Mouse (Mus musculus) heart, adult 18-20 months (tissue): Measurements from ENCODE around the gene Gpkow. TPM values are rescaled to one million over a fixed set of nuclear protein-coding genes. Genes with fewer than 3 reads are reported as not detected.

Experiments
- DNase-seq, 2 experiments: peaks; one replicate each; pipeline ENCODE4 v3.0.0; 2021 to 2022; ENCODE audit warnings: mixed read lengths in 1 of 2
- long read RNA-seq, 2 experiments: library from polyadenylated mRNA; stranded (forward); transcript quantifications; one replicate each; pipeline ENCODE4 v2.0.0; 2021
- total RNA-seq, 2 experiments: library from RNA; stranded (reverse); gene quantifications; 2 replicates each; pipeline ENCODE4 v1.2.3; 2021

Gpkow gene
- total RNA-seq = 10 to 100 TPM; 17.8 to 20.1 TPM
- long read RNA-seq, experiment 1, transcript Gpkow-201 (11 exons, 3,579 nt) = major isoform, 20 of 23 reads
- long read RNA-seq, experiment 1, partial matches to known transcripts = 1 of 23 reads
- long read RNA-seq, experiment 1, other reads (novel, unspliced or antisense) = 2 of 23 reads
- long read RNA-seq, experiment 2, partial matches to known transcripts = 0 of 6 reads
- long read RNA-seq, experiment 2, other reads (novel, unspliced or antisense) = 3 of 6 reads

DNA sequence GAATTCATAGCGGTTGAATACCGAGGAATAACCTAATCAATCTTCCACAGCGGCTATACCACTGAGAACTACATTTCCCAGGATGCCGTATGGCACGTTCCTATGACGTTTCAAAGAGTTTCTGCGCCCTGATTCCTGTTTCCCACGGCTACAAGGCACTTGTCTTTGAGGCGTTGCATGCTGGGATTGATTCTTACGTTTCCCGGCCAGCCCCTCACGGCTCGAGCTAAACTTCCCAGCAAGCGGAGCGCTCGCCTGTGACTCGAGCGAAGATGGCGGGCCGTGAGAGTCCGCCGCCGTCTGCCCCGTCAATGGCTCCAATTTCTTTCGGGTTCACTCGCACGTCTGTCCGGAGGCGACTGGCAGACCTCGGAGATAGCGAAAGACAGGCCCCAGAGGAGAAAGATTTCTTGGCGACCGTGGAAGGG, at the start of gene Gpkow:
TSS of gene Gpkow (plus strand) at position 178 of the 428 bp plus-strand sequence.
- peak; percentile 87 to 93 for DNase-seq

GRCm38 (mm10) chrX:7648671-7649304, 48.1 kb upstream of the Gpkow start:
- peak; percentile 85 to 92 for DNase-seq

DNA sequence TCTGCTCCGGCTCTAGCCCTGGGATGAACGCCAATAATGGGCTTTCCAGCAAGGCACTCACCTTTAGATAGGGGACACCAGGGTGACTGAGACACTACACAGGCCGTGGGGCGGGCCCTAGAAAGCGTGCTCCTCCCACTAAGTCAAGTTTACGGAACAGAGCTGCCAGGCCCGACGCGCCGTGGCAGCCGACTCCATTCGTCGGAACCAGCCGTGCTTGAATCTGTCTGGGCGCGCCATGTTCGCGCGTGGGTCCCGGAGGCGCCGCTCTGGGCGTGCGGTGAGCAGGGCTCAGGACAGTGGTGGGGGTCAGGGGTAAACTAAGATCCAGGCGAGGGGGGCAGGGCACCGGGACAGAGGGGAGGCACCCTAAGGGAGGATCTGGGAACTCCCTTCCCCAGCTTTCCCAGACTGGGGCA, 39.7 kb upstream of the Gpkow start, which contains the start of gene Prickle3:
TSS of gene Prickle3 (plus strand) at position 40 of the 419 bp plus-strand sequence.
- DNase-seq = peak; percentile 83 to 86

DNA sequence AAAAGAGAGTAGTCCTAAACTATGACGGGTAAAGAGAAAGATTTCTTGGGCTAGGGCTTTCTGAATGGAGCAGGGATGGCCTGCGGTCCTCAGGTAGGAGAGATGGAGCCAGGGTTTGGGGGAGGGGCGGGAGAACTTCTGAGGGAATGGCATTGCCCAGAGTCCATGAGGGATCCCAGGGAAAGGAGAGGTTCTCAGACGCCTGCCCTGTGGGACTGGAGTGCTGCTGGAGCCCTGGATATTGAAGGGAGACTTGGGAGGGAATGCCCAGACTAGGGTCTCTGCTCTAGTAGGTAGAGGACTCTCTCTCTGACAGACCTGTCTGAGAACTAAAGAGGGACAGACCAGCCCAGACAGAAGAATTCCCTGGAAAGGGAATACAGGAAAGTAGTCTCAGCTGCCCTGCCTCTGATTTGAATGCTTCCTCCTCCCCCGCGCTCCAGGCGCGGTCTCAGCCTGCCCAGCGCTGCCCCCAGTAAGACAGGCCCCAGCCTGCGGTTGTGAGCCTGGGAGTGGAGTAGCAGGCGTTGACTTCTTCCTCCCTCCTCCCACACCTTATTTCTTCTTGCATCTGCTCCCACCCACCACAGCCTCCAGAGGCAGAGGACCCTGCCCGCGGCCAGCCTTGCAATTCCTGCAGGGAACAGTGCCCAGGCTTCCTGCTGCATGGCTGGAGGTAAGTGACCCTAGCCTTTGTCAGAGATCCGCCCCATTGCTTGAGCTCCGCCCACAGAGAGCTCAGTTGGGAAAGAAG, 38.7 kb upstream of the Gpkow start:
- peak; percentile 73 to 82 for DNase-seq

DNA sequence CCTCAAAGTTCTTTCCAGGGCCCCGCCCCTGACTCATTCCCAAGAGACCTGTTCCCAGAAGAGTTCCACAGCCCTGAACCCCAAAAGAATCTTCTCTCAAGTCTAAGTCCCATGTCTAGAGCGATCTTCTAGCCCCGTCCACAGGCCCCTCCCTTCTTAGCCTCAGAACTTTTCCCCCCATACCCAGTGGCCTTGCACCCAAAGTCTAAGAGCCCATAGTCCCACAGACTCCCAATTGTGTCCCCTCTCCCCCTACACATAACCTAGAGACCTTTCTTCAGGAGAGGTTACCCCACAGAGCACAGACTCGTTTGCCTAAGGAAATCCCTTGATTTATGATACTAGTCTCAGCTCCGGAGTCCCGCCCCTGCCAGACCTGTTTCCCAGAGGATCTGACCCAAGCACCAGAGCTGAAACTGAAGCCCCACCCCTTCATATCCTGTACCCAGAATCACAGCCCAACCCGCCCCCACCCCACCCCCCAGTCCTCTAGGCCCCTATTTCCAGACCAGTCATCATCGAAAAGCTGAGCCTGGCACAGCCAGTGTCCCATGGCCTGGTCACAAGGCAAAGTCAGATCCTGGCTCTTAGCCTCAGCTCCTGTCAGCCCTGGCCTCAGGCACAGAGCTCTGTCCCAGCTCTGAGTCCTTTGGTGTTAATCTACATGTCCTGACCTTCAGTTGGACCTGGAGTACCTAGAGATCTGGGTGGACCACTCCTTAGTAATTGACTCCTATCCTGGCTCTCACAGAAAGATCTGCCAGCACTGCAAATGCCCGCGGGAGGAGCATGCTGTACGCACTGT, 37.9 kb upstream of the Gpkow start:
- DNase-seq = peak; percentile 54 to 76

GRCm38 (mm10) chrX:7661086-7661485, 35.8 kb upstream of the Gpkow start:
- DNase-seq = peak in 1 of 2 experiments; percentile 35

- no peak for DNase-seq
Measured at GRCm38 (mm10) chrX:7662936-7663335, 34.0 kb upstream of the Gpkow start.

- peak; percentile 55 to 72 for DNase-seq
Measured at GRCm38 (mm10) chrX:7664791-7665190, 32.1 kb upstream of the Gpkow start.

GRCm38 (mm10) chrX:7665739-7666502, 31.0 kb upstream of the Gpkow start:
- DNase-seq = no peak

- DNase-seq = peak; percentile 79 to 83
Measured at GRCm38 (mm10) chrX:7670390-7670881, 26.5 kb upstream of the Gpkow start.

DNA sequence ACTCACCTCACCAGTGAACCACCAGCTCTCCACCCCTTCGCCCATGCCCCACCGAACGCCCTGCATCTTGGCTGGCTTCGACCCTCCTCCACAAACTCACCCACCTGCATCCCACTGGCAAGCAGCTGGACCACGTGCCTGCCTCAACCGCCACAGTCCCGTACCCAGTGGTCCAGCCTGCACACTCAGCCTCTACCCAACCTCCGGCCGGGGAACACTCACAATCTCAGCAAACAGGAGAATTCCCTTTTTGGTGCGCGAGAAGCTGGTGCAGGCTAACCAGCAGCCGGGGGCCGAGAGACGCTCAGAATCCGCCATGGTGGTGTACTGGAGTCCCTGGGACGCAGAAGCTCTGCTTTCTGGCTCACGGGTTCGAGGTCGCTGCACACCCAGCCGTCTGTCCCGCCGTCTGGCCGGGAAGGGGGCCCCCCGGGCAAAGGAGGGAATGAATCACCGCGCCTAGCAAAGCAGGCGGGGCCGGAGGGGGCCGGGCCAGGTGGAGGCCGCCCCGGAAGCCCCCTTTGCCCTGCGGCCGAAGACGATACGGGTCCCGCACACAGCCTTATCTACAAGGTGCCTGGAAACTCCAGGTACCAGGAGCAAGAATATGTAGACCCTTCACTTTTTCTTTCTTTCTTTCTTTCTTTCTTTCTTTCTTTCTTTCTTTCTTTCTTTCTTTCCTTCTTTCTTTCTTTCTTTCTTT, 25.9 kb upstream of the Gpkow start, which contains the start of gene Plp2:
TSS of gene Plp2 (minus strand) at position 470 of the 703 bp plus-strand sequence.
- peak; percentile 51 for DNase-seq

GRCm38 (mm10) chrX:7672739-7673138, 24.2 kb upstream of the Gpkow start:
- no peak for DNase-seq

DNA sequence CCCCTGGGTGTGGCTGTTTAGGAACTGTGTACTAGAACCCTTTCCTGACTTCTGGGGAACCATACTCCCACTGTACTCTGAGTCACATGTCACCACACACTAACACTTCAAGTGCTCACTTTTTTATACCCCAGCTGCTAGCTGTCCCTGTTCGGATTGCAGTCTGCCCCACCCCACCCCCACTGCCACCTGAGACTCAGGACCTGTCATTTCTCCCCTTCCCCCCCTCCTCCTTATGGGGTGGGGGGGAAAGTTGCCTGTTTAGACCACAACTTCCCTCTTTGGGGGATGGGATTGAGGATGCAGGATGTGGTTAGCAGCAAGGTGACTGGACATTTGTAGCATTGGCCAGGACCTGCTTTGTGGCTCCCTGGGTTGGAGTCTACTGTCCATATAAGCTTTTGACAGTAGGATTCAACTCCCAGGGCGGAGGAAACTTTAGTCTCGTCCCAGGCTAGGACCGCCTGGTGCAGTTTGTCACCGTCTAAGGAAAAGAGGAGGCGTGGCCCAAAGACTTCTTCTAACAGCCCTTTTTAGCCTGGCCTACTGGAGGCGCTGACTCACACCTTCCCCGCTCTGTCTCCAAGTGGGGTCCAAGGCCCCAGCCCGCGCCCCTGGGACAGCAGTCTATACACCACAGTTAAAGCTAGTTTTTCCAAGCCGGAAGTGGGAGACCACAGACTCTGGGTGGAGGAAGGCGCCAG, 23.2 kb upstream of the Gpkow start:
- no peak for DNase-seq

DNA sequence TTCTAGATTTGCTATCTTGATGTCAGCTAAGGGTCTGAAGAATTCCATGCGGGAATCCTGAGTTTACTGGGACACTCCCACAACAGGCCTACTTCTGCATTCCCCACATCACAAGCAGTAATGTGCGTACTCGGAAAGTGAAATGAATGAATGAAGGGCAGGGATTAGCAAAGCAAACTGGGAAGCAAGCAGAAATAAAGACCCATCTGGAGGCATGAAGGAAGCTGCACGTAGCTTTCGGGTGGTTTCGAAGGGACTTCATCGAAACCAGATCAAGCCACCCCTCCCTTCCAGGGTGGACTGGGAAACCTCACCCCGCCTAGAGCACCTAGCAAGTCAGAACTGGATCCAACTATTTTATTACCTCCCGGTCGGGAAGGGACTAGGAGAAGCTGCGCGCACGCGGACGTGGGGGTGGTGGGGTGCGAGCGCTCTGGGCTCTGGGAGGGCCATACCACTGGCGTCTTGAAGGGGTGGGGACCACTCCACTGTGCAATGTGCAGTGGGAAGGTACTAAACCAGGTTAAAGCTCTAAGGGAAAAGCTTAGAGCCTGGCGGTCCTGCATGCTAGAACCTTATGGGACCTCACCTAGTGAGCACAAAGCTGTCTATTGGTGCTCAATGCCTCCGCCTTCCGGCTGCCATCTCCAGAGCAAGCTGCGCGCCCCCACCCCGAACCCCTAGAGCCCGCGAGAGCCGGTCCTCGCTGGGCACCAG, 22.5 kb upstream of the Gpkow start:
- no peak for DNase-seq

- DNase-seq = no peak
Measured at GRCm38 (mm10) chrX:7675001-7675380, 21.9 kb upstream of the Gpkow start.

GRCm38 (mm10) chrX:7678986-7679385, 17.9 kb upstream of the Gpkow start:
- no peak for DNase-seq

- peak; percentile 89 to 94 for DNase-seq
Measured at GRCm38 (mm10) chrX:7679405-7680056, 17.4 kb upstream of the Gpkow start.

GRCm38 (mm10) chrX:7680057-7680412, 16.9 kb upstream of the Gpkow start:
- no peak for DNase-seq

GRCm38 (mm10) chrX:7680864-7681263, 16.1 kb upstream of the Gpkow start, which contains the start of gene Magix:
Gene Magix, minus strand, starts transcription at chrX:7681251.
- peak in 1 of 2 experiments; percentile 58 for DNase-seq
